Mouse (Mus musculus) heart, embryonic 16.5 days (tissue): ENCODE data around the gene Tmem183a. TPM values are rescaled to one million over a fixed set of nuclear protein-coding genes. Genes with fewer than 3 reads are reported as not detected.

Experiments used
- ATAC-seq: fragments of 200-750 bp; cut with Nextera tagmentation; replicated peaks from 2 replicates; pipeline ENCODE4 v1.8.0; 2017; ENCODE audit warnings: moderate number of reproducible peaks; ENCODE audit not compliant: insufficient read depth, low FRiP score; ENCODE audit errors: extremely low read depth
- H3K27ac ChIP-seq: fragments of 300-500 bp; sonication (generic); 2 replicates; pipeline ENCODE4 v1.5.1; 2014; ENCODE audit warnings: mild to moderate bottlenecking, low read length, control low read depth, moderate library complexity
- H3K27me3 ChIP-seq: fragments of 300-500 bp; sonication (generic); 2 replicates; pipeline ENCODE4 v1.6.1; 2014; ENCODE audit warnings: low read length, mixed read lengths; ENCODE audit not compliant: control insufficient read depth, insufficient read depth
- H3K36me3 ChIP-seq: fragments of 300-500 bp; sonication (generic); 2 replicates; pipeline ENCODE4 v1.6.1; 2014; ENCODE audit not compliant: control insufficient read depth, insufficient read depth
- H3K4me1 ChIP-seq: fragments of 300-500 bp; sonication (generic); 2 replicates; pipeline ENCODE4 v1.6.1; 2014; ENCODE audit warnings: low read length, mixed read lengths; ENCODE audit not compliant: control insufficient read depth, insufficient read depth
- H3K4me2 ChIP-seq: fragments of 300-500 bp; sonication (generic); 2 replicates; pipeline ENCODE4 v1.6.1; 2014; ENCODE audit warnings: low read depth, mild to moderate bottlenecking, control low read depth, low read length
- H3K4me3 ChIP-seq: fragments of 300-500 bp; sonication (generic); 2 replicates; pipeline ENCODE4 v1.5.1; 2014; ENCODE audit warnings: mild to moderate bottlenecking, control low read depth, low read length
- H3K9ac ChIP-seq: fragments of 300-500 bp; sonication (generic); 2 replicates; pipeline ENCODE4 v1.6.1; 2014; ENCODE audit warnings: low read length, control low read depth
- H3K9me3 ChIP-seq: fragments of 300-500 bp; sonication (generic); replicated peaks from 2 replicates; pipeline ENCODE4 v1.6.1; 2016; ENCODE audit warnings: low read length; ENCODE audit not compliant: control insufficient read depth
- WGBS: fragments of 180-500 bp; shearing (Covaris S2); extraction: QIAGEN DNeasy Blood & Tissue Kit; methylation state at CpG from one replicate; pipeline ENCODE4 v1.1.7; 2014; 5-methylcytosine and 5-hydroxymethylcytosine counted together
- polyA plus RNA-seq: library from polyadenylated mRNA; unstranded; fragments of >200 nt; fragmentation: Nextera tagmentation; extraction: Ambion mirVana; gene quantifications from 2 replicates; pipeline ENCODE4 v1.2.1, GENCODE M21; 2015

The Tmem183a gene
- 57.5 and 60.4 TPM in 2 replicates for polyA plus RNA-seq

DNA sequence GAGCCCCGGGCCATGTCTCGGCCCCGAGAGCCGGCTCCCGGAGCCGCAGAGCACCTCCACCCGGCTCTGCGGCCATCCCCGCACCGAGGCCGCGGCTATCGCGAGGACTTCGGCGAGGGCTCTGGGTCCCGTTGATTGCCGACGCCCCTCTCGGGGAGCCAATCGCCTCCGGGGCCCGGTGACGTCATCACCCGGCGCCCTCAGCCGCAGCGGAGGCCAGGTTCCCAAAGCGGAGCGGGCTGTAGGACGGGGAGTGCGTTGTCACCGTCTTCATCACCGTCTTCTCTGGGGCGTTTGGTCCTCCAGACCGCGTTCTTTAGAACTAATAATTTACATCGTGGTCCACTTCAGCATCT is at the start of gene Tmem183a:
Gene Tmem183a, minus strand, starts transcription at position 123 of the 356 bp plus-strand sequence.
- Histone ChIP-seq H3K27ac (peak within 1 kb of the TSS; percentile 83), H3K9me3 (no peaks in the 10 kb centered on the region), H3K4me1 (peaks cover 12% of the 10 kb centered on the region), H3K9ac (peak within 1 kb of the TSS; percentile 97), H3K4me2 (peak within 1 kb of the TSS; percentile 96), H3K27me3 (no peaks in the 10 kb centered on the region), H3K4me3 (peak within 1 kb of the TSS; percentile 97), H3K36me3 (peaks cover 21% of the 10 kb centered on the region)
- ATAC-seq, result peak; percentile 99
- WGBS, result under 1% methylated on average over 38 of the region's 38 CpGs

GRCm38 (mm10) chr1:134408080-134408479 is 46.3 kb upstream of the Tmem183a start:
- Histone ChIP-seq H3K27ac (no peak overlapping the region), H3K4me1 (peaks cover 6% of the 10 kb centered on the region), H3K9ac (no peak overlapping the region), H3K4me3 (no peak overlapping the region), H3K27me3 (no peaks in the 10 kb centered on the region), H3K9me3 (no peaks in the 10 kb centered on the region), H3K4me2 (no peak overlapping the region), H3K36me3 (peaks cover 30% of the 10 kb centered on the region)
- 88% methylated on average over 8 of the region's 8 CpGs for WGBS
- ATAC-seq, result no peak

GRCm38 (mm10) chr1:134406414-134406771 is 44.6 kb upstream of the Tmem183a start:
- no peak for ATAC-seq
- peak overlapping the region; percentile 90 for H3K4me2 ChIP-seq

GRCm38 (mm10) chr1:134405509-134406413 is 44.0 kb upstream of the Tmem183a start, which contains the start of gene Cyb5r1:
Cyb5r1 (plus strand) TSS chr1:134405559.
- peaks cover 6% of the 10 kb centered on the region for H3K4me1 ChIP-seq
- WGBS, result under 1% methylated on average over 43 of the region's 43 CpGs
- H3K36me3 ChIP-seq, result peaks cover 21% of the 10 kb centered on the region
- H3K27me3 ChIP-seq, result no peaks in the 10 kb centered on the region
- no peaks in the 10 kb centered on the region for H3K9me3 ChIP-seq
- peak within 1 kb of the TSS; percentile 90 for H3K4me2 ChIP-seq
- peak within 1 kb of the TSS; percentile 96 for H3K4me3 ChIP-seq
- peak within 1 kb of the TSS; percentile 92 for H3K9ac ChIP-seq
- ATAC-seq, result peak; percentile 99
- H3K27ac ChIP-seq, result peak within 1 kb of the TSS; percentile 82

More at GRCm38 (mm10) chr1:134406414-134406771, 44.6 kb upstream of the Tmem183a start:
- Histone ChIP-seq H3K4me1 (peaks cover 6% of the 10 kb centered on the region), H3K4me3 (peak overlapping the region; percentile 96), H3K27ac (peak overlapping the region; percentile 82), H3K36me3 (peaks cover 26% of the 10 kb centered on the region), H3K9ac (peak overlapping the region; percentile 92), H3K27me3 (no peaks in the 10 kb centered on the region), H3K9me3 (no peaks in the 10 kb centered on the region)
- WGBS, result 19% methylated on average over 8 of the region's 8 CpGs

- Histone ChIP-seq H3K36me3 (no peaks in the 10 kb centered on the region), H3K4me3 (no peak overlapping the region), H3K27me3 (no peaks in the 10 kb centered on the region), H3K9me3 (peaks cover 4% of the 10 kb centered on the region), H3K4me2 (no peak overlapping the region), H3K4me1 (no peaks in the 10 kb centered on the region), H3K9ac (no peak overlapping the region), H3K27ac (no peak overlapping the region)
- WGBS, result 61% methylated on average over 5 of the region's 5 CpGs
- ATAC-seq, result no peak
Observed at GRCm38 (mm10) chr1:134399735-134400134, 38.0 kb upstream of the Tmem183a start.

DNA sequence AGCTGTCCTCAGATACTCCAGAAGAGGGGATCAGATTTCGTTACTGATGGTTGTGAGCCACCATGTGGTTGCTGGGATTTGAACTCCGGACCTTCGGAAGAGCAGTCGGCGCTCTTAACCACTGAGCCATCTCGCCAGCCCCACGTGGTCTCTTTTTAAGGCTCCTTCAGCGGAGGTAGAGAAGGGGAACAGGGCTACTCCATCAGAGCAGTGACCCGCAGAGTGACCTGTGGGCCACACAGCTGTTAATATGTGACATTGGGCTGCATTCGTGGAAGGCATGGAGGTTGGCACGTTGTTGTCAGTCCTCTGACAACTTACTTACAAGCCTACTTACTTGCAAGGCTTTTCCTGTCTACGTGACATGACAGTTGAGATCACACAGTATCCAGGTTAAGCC is 36.4 kb upstream of the Tmem183a start:
- 89% methylated on average over 12 of the region's 12 CpGs for WGBS
- no peak for ATAC-seq
- Histone ChIP-seq H3K9ac (no peak overlapping the region), H3K4me1 (no peaks in the 10 kb centered on the region), H3K4me2 (no peak overlapping the region), H3K36me3 (no peaks in the 10 kb centered on the region), H3K27ac (no peak overlapping the region), H3K4me3 (no peak overlapping the region), H3K27me3 (no peaks in the 10 kb centered on the region), H3K9me3 (peaks cover 4% of the 10 kb centered on the region)

DNA sequence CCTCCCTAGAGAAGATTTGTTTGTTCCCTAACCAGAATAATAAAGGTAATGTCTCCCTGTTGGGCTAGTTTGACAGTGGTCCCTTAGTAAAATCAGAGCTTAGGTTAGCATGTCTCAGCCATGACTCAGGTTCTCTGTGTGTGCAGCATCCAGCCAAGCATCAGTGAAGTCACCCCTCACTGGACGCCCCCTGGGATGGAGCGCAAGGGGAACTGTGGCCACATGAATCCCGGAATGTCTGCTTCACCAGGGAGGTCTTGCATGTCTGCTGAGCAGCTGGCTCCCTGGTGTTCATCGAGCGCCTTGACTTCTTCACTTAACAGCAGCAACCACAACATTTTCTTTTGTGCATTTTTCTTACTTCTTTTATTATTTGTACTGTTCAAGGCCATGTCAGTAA is 32.0 kb upstream of the Tmem183a start:
- no peaks in the 10 kb centered on the region for H3K4me1 ChIP-seq
- no peaks in the 10 kb centered on the region for H3K27me3 ChIP-seq
- no peak overlapping the region for H3K27ac ChIP-seq
- no peaks in the 10 kb centered on the region for H3K36me3 ChIP-seq
- no peak overlapping the region for H3K4me2 ChIP-seq
- WGBS, result 47% methylated on average over 5 of the region's 5 CpGs
- no peak overlapping the region for H3K9ac ChIP-seq
- no peak overlapping the region for H3K4me3 ChIP-seq
- ATAC-seq, result no peak
- H3K9me3 ChIP-seq, result no peaks in the 10 kb centered on the region

DNA sequence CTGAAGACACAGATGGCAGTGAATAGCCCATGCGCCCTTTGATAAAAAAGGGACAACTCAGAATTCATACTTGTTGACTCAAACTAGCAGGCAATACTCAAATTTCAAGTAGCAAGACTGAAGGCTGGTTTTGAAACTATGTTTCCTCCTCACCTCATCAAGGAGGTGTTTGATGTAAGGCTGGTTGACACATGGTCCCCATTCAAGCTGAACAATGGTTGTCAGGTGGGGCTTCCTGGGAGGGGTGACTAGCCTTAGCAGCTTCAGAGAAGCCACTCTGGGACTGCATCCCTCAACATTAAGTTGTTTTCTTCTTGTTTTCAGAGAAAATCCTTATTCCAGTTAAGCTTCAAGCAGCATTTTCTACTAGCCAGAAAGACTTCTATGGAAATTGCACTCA is 23.9 kb upstream of the Tmem183a start, which contains the start of gene 4933406M09Rik:
Gene 4933406M09Rik, plus strand, starts transcription at position 275 of the 400 bp plus-strand sequence.
- Histone ChIP-seq H3K27ac (no peak within 1 kb of the TSS), H3K4me3 (no peak within 1 kb of the TSS), H3K36me3 (no peaks in the 10 kb centered on the region), H3K9ac (no peak within 1 kb of the TSS), H3K27me3 (peaks cover 2% of the 10 kb centered on the region; the same call in 1 of the 2 replicates), H3K4me2 (no peak within 1 kb of the TSS), H3K9me3 (peaks cover 4% of the 10 kb centered on the region; the same call in 1 of the 2 replicates), H3K4me1 (peaks cover 5% of the 10 kb centered on the region)
- 83% methylated on average over 1 of the region's 1 CpGs for WGBS
- no peak for ATAC-seq

GRCm38 (mm10) chr1:134385176-134385575 is 23.4 kb upstream of the Tmem183a start:
- Histone ChIP-seq H3K36me3 (no peaks in the 10 kb centered on the region), H3K9me3 (peaks cover 4% of the 10 kb centered on the region; the same call in 1 of the 2 replicates), H3K4me2 (no peak overlapping the region), H3K27ac (no peak overlapping the region), H3K4me1 (peaks cover 5% of the 10 kb centered on the region), H3K27me3 (peaks cover 2% of the 10 kb centered on the region; the same call in 1 of the 2 replicates), H3K4me3 (no peak overlapping the region), H3K9ac (no peak overlapping the region)
- no peak for ATAC-seq
